Mouse (Mus musculus) lung, adult 2 months (tissue): ENCODE measurements around the gene Ptpn3. TPM values are rescaled to one million over a fixed set of nuclear protein-coding genes. Genes with fewer than 3 reads are reported as not detected.

Experiments
- DNase-seq: peaks from one replicate; pipeline ENCODE4 v3.0.0; 2022
- H3K4me1 ChIP-seq: fragments of 200-500 bp; 2 replicates; pipeline ENCODE4 v1.6.1; 2011; ENCODE audit warnings: low read length; ENCODE audit not compliant: control insufficient read depth, insufficient read depth
- H3K4me3 ChIP-seq: fragments of 200-500 bp; replicated peaks from 2 replicates; pipeline ENCODE3; 2011; ENCODE audit warnings: low read depth, mild to moderate bottlenecking, control low read depth, low read length; ENCODE audit errors: extremely low read depth
- CTCF ChIP-seq: fragments of 200-500 bp; IDR thresholded peaks from 2 replicates; pipeline ENCODE4 v1.5.1; 2011; ENCODE audit warnings: mild to moderate bottlenecking, low read length, control low read depth; ENCODE audit not compliant: insufficient read depth
- POLR2A ChIP-seq: fragments of 200-500 bp; IDR thresholded peaks from 2 replicates; pipeline ENCODE4 v1.6.1; 2011; ENCODE audit warnings: low read depth, mild to moderate bottlenecking, control low read depth, low read length, borderline replicate concordance; ENCODE audit errors: extremely low read depth
- WGBS: fragments of 180-500 bp; shearing (Covaris S2); methylation state at CpG from one replicate; pipeline ENCODE4 v1.1.7; 2018; 5-methylcytosine and 5-hydroxymethylcytosine counted together
- polyA plus RNA-seq: library from polyadenylated mRNA; depleted of rRNA; stranded (reverse); fragments of >200 nt; gene quantifications from 2 replicates; pipeline ENCODE4 v1.2.3, GENCODE M21; 2012

Ptpn3 gene
- polyA plus RNA-seq, 1 experiment = 10.8 TPM

DNA sequence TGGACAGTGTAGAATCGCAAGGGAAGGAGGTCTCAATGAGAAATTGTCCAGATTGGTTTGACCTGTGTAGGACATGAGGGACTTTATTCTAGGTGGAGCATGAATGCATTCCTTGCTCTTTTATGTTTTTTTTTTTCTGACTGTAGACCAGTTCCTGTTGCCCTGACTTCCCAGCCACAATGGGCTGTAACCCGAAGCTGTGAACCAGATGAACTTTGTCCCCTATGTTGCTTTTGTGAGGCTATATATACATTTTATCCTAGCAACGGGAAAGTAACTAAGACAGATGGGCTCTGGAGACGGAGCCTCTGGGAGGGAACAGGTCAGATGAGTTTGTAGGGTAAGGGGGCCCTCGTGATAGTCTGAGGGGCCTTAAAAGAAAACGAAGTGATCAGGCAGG lies 115.6 kb downstream of the Ptpn3 start:
- Histone ChIP-seq H3K4me3 (no peak overlapping the region), H3K4me1 (no peaks in the 10 kb centered on the region)
- no peak for TF ChIP-seq POLR2A
- no peak for TF ChIP-seq CTCF
- WGBS = 19% methylated on average over 6 of the region's 6 CpGs
- DNase-seq = no peak

DNA sequence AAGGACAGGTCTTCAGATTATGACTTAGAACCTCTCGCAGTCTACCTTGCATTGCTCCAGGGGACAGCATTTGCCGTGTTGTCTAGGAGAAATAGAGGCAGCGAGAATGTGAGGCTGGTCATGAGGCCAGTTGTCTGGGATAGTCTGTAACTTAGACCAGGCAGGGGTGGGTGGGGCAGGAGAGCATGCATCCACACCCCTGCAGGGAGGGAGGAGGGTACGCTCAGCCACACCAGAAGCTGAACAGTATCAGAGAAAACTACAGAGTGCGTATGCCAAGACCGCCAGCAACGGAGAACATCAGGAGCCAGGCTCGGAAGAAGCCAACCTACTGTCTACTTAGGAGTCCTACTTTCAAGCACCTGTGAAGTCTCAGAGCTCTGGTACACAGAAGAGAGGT lies 116.2 kb downstream of the Ptpn3 start:
- TF ChIP-seq POLR2A (no peak), CTCF (no peak)
- H3K4me3 ChIP-seq = no peak overlapping the region
- WGBS = 84% methylated on average over 8 of the region's 8 CpGs
- DNase-seq = no peak
- no peaks in the 10 kb centered on the region for H3K4me1 ChIP-seq

DNA sequence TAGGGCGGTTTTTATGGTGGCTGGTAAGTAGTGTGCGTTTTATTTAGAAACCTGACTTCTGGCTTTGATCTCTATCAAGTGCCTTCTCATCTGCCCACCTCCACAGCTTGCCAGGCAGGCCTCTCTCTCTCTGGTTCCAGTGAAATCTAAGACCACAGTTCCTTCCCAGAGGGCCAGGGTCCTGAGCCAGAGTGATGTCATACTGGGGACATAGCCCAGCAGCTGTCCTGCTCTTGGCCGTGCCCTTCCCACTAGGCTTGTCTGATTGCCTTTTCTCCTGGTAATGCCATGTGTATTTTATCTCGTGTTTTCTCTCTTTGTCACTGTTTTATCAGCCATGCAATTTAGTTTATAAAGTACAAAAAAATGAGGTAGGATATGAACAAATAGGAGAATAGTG lies 118.1 kb downstream of the Ptpn3 start:
- H3K4me3 ChIP-seq = no peak overlapping the region
- 64% methylated on average over 4 of the region's 4 CpGs for WGBS
- TF ChIP-seq POLR2A (no peak), CTCF (no peak)
- no peaks in the 10 kb centered on the region for H3K4me1 ChIP-seq
- DNase-seq = no peak

DNA sequence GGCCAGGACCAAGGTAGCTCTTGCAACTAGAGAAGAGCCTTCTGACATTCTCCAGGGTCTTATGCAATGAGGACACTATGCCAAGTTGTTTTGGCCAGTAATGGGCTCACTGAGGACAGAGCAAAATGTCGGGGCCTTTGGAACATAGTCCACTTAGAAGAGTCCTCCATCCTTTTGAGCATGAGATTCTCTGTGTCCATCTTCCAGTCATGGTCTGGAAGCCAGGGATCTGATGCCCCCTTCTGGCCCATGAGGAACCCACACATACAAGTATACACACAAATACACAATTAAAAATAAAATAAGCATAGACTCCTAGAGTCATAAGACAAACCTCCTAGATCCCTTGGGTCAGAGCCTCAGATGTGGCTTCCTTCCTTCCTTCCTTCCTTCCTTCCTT lies 120.1 kb downstream of the Ptpn3 start:
- 52% methylated on average over 1 of the region's 1 CpGs for WGBS
- no peak for TF ChIP-seq POLR2A
- TF ChIP-seq CTCF = 0 out of 2 replicates have a peak, but pooled peaks have one; percentile 30
- Histone ChIP-seq H3K4me1 (no peaks in the 10 kb centered on the region), H3K4me3 (no peak overlapping the region)
- no peak for DNase-seq

DNA sequence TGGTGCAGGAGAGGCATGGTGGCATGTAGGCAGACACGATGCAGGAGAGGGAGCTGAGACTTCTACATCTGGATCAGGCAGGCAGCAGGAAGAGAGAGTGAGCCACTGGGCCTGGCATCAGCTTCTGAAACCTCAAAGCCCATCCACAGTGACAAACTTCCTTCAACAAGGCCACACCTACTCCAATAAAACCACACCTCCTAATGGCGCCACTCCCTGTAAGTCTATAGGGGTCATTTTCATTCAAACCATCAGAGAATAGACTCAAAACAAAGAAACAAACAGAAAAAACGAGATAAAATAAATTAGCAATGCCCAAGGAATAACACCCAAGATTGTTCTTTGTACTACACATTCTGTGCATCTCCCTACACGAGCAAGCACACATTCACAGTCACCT lies 122.8 kb downstream of the Ptpn3 start:
- WGBS = 78% methylated on average over 4 of the region's 4 CpGs
- TF ChIP-seq CTCF = no peak
- TF ChIP-seq POLR2A = no peak
- DNase-seq = no peak
- H3K4me1 ChIP-seq = no peaks in the 10 kb centered on the region
- no peak overlapping the region for H3K4me3 ChIP-seq

DNA sequence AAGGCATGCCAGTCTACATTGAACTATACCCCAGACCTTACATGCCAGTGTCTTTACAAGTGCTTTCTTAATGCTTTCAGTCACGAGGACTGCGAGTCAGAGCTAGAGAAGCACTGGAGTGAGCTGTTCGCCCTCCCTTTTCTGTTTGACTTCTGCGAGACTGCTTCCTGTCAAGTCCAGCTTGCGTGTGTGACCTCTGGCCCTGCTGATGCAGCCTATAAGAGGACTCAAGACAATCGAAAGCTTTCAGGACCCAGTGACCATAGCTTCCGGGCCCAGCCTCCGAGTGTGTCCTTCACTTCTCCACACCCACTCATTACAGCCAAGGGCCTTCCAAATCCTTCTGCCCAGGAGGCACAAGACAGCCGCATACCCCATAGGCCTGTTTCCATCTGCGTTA lies 126.3 kb downstream of the Ptpn3 start:
- H3K4me3 ChIP-seq = no peak overlapping the region
- H3K4me1 ChIP-seq = no peaks in the 10 kb centered on the region
- WGBS = 45% methylated on average over 10 of the region's 10 CpGs
- no peak for DNase-seq
- TF ChIP-seq CTCF (no peak), POLR2A (no peak)

DNA sequence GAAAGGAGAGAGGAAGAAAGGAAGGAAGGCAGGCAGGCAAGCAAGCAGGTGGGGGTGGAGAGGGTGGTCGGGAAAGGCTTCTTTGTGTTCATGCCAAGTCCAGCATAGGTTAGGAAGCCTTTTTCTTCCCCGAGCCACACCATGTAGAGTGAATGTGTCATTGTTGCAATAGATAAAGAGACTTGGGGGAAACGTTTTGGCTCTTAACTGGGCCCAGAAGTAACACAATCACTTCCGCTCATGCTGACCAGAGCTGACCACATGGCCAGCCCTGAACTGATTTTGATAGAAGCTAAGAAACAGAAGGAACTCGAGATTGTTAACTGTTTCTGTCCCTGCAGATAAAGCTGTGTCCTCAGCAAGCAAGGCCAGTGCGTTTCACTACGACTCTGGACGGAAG lies 128.8 kb downstream of the Ptpn3 start:
- DNase-seq = no peak
- 55% methylated on average over 8 of the region's 8 CpGs for WGBS
- TF ChIP-seq POLR2A (no peak), CTCF (no peak)
- Histone ChIP-seq H3K4me3 (no peak overlapping the region), H3K4me1 (no peaks in the 10 kb centered on the region; the same call in 1 of the 2 replicates)

DNA sequence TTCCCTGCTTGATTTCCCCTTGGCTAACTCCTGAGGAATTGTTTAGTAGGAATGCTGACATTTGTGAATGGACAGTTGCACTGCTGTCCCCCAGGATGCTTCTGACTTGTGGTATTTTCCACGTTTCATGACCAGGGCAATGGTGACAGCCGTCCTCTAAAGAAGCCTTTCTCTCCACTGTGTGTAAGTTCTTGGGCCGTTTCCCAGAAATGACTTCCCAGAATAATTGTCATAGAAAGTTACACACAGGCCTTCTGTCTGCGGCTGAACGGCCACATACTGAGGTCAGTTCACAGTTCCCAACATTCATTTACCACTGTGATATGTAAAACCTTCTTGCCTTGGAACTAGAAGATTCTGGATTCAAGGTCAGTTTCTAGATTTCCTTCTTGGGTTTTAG lies 129.8 kb downstream of the Ptpn3 start:
- WGBS = 53% methylated on average over 5 of the region's 5 CpGs

DNA sequence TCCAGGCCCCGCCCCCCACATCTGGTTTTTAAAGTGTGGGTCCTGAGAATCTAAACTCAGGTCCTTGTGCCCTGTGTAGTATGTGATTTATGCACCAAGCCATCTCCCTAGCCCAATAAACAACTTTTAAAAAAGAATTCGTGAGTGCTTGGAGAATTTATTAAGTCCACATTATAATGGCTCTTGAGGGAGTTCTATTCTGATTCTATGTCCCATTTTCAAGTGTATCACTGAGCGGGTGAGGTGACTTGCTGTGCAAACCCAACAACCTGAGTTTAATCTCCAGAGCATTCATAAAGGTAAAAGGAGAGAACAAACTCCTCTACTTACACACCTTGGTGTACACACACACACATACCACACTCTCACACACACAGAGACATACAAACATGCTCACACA lies 133.0 kb downstream of the Ptpn3 start:
- no peak for DNase-seq
- Histone ChIP-seq H3K4me1 (no peaks in the 10 kb centered on the region; the same call in 1 of the 2 replicates), H3K4me3 (no peak overlapping the region)
- WGBS = 68% methylated on average over 3 of the region's 3 CpGs
- TF ChIP-seq POLR2A = no peak
- no peak for TF ChIP-seq CTCF

More for the DNA sequence above, 129.8 kb downstream of the Ptpn3 start:
- H3K4me3 ChIP-seq = no peak overlapping the region
- H3K4me1 ChIP-seq = no peaks in the 10 kb centered on the region; the same call in 1 of the 2 replicates
- TF ChIP-seq POLR2A (no peak), CTCF (no peak)
- DNase-seq = no peak

DNA sequence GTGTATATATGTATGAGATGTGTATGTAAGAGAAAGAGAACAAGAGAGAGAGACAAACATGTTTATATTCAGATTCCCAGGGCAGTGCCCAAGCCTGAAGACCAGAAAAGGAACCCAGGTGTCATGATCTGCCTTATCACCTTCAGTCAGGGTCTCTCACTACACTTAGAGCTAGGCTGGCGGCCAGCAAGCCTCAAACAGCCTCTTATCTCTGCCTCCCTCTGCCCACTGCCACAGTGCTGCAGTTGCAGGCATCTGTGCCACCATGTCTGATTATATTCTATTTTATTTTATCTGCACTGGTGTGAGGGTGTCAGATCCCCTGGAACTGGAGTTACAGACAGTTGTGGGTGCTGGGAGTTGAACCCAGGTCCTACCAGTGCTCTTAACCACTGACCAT lies 133.4 kb downstream of the Ptpn3 start:
- TF ChIP-seq CTCF (no peak), POLR2A (no peak)
- H3K4me1 ChIP-seq = no peaks in the 10 kb centered on the region; the same call in 1 of the 2 replicates
- 55% methylated on average over 1 of the region's 1 CpGs for WGBS
- no peak overlapping the region for H3K4me3 ChIP-seq
- DNase-seq = no peak
